Mouse (Mus musculus) liver, adult 2 months (tissue): ENCODE data around the gene Cfdp1.

ENCODE experiments used
- CTCF ChIP-seq: fragments of 200-500 bp; IDR thresholded peaks from 2 replicates; pipeline ENCODE4 v1.5.1; 2011; ENCODE audit warnings: low read depth, low read length, control low read depth
- POLR2A ChIP-seq: fragments of 200-500 bp; IDR thresholded peaks from 2 replicates; pipeline ENCODE4 v1.6.1; 2011; ENCODE audit warnings: low read length, control low read depth; ENCODE audit not compliant: insufficient read depth; ENCODE audit errors: extremely low read depth

- TF ChIP-seq CTCF (no peak), POLR2A (no peak)
These were observed 84.2 kb downstream of the Cfdp1 start for GRCm38 (mm10) chr8:111769764-111770428.
